Mouse (Mus musculus) kidney, adult 18-20 months (tissue): ENCODE measurements at regions not wholly inside any gene's neighbourhood (a gene's known extent, or its start where the extent isn't known, plus 50 kb on each side); places are given as distances from the start of the nearest gene placed in this dataset.

ENCODE experiments used
- DNase-seq: peaks from one replicate; pipeline ENCODE4 v3.0.0; 2021

- DNase-seq = no peak
These were observed 81.4 kb downstream of the Lhx2 start for GRCm38 (mm10) chr2:38420498-38420897.

GRCm38 (mm10) chr2:38422406-38422805 lies 83.3 kb downstream of the Lhx2 start:
- no peak for DNase-seq

- no peak for DNase-seq
These were observed 84.8 kb downstream of the Lhx2 start for GRCm38 (mm10) chr2:38423886-38424277.

GRCm38 (mm10) chr2:38424278-38424931 lies 85.3 kb downstream of the Lhx2 start:
- DNase-seq = no peak

- DNase-seq = no peak
These were observed 85.9 kb downstream of the Lhx2 start for GRCm38 (mm10) chr2:38424976-38425375.

GRCm38 (mm10) chr2:38429752-38430378 lies 81.6 kb upstream of the Nek6 start:
- peak; percentile 91 for DNase-seq

GRCm38 (mm10) chr2:38431546-38431945 lies 79.9 kb upstream of the Nek6 start:
- no peak for DNase-seq

- peak; percentile 8 for DNase-seq
These were observed 77.7 kb upstream of the Nek6 start for GRCm38 (mm10) chr2:38433736-38434135.

GRCm38 (mm10) chr2:38436701-38437100 lies 74.7 kb upstream of the Nek6 start:
- no peak for DNase-seq

- DNase-seq = no peak
These were observed 72.3 kb upstream of the Nek6 start for GRCm38 (mm10) chr2:38439191-38439590.

- DNase-seq = no peak
These were observed 71.5 kb upstream of the Nek6 start for GRCm38 (mm10) chr2:38439973-38440372.

- no peak for DNase-seq
These were observed 62.4 kb upstream of the Nek6 start for GRCm38 (mm10) chr2:38449092-38449491.

- no peak for DNase-seq
These were observed 54.9 kb upstream of the Nek6 start for GRCm38 (mm10) chr2:38456571-38456970.

- DNase-seq = no peak
These were observed 51.1 kb upstream of the Nek6 start for GRCm38 (mm10) chr2:38460367-38460766.

- no peak for DNase-seq
These were observed 50.5 kb upstream of the Nek6 start for GRCm38 (mm10) chr2:38460825-38461540.
